Mouse (Mus musculus): ENCODE results near the gene Triobp. TPM values are rescaled to one million over a fixed set of nuclear protein-coding genes. Genes with fewer than 3 reads are reported as not detected.

The Triobp gene
- total RNA-seq, 1 experiment: 30.6 TPM

DNA sequence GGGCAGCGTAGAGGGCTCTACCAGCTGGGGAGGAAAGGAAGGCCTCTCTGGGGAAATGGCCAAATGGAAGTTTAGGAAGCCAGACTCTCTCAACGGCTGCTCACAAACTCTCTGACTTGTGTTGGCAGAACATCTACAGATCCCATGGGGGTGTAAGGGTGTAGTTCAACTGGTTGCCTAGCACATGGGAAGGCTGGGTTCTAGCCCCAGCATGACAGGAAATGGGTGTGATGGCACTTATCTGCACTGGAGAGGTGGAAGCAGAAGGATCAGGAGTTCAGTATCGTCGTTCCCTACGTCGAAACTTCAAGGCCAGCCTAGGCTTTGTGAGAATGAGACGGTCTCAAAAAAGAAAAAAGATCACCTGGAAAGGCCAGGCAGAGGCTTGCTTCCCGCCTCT lies 38.5 kb upstream of the Triobp start:
- Histone ChIP-seq H3K36me3 (ENCODE audit: control insufficient read depth, insufficient read depth, low read length, poor library complexity, severe bottlenecking) (peaks cover 37% of the 10 kb centered on the region), H3K9ac (ENCODE audit: insufficient read depth, low read depth, low read length, poor library complexity, severe bottlenecking) (no peak overlapping the region), H3K9me3 (ENCODE audit: control insufficient read depth, insufficient read depth, low read depth, low read length) (no peaks in the 10 kb centered on the region), H3K27ac (ENCODE audit: insufficient read depth, low read depth, low read length, poor library complexity, severe bottlenecking) (no peak overlapping the region), H3K4me1 (ENCODE audit: control insufficient read depth in 2 of 2, insufficient read depth in 2 of 2, low read length in 2 of 2, poor library complexity in 1 of 2) (peaks cover 0 to 6% of the 10 kb centered on the region in 2 experiments; a peak in 2 of 4 replicates), H3K4me3 (ENCODE audit: insufficient read depth in 1 of 2, low read depth in 1 of 2, low read length in 2 of 2, poor library complexity in 1 of 2, severe bottlenecking in 1 of 2) (no peak overlapping the region)
- DNase-seq (ENCODE audit: low read depth, low spot score): no peak
- TF ChIP-seq MAFK (IDR thresholded peaks at IDR 0.05; ENCODE audit: insufficient read depth, low read depth, low read length): no peak
- TF ChIP-seq ZNF384 (IDR thresholded peaks at IDR 0.05; ENCODE audit: low read depth, low read length): no peak
- no peak for TF ChIP-seq HCFC1 (IDR thresholded peaks at IDR 0.05; ENCODE audit: borderline replicate concordance, insufficient read depth, low read length)
- no peak for TF ChIP-seq CHD2 (IDR thresholded peaks at IDR 0.05; ENCODE audit: low read depth, low read length)
- in situ Hi-C loops (cut with MboI; ENCODE audit: low sequenced_read_pairs in 2 of 2, unreplicated experiment in 2 of 2): no loop called here

DNA sequence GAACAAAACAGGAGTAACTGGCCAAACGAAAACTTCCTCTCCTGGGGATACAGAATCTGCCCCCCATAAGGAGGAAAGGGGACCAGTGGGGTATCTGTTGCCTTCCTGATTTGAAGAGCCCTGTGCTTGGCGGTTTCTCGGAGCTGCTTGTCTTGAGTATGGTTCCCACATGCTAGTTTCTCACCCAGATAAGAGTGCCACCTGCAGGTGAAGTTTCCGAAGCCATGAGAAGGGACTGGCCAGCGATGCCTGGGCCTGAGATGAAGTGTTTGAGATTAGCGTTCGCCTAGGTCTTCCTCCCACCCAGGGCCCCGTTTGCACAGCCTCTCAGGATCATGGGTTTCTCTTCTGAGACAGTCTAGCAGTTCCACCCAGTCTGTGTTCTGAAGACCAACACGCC lies 35.5 kb upstream of the Triobp start:
- no peak overlapping the region for H3K9ac ChIP-seq (ENCODE audit: insufficient read depth, low read depth, low read length, poor library complexity, severe bottlenecking)
- DNase-seq (ENCODE audit: low read depth, low spot score): no peak
- H3K27ac ChIP-seq (ENCODE audit: insufficient read depth, low read depth, low read length, poor library complexity, severe bottlenecking): no peak overlapping the region
- in situ Hi-C loops (cut with MboI; ENCODE audit: low sequenced_read_pairs in 2 of 2, unreplicated experiment in 2 of 2): no loop called here
- H3K4me1 ChIP-seq (ENCODE audit: control insufficient read depth in 2 of 2, insufficient read depth in 2 of 2, low read length in 2 of 2, poor library complexity in 1 of 2): peaks cover 0 to 20% of the 10 kb centered on the region in 2 experiments; a peak in 2 of 4 replicates
- peaks cover 31% of the 10 kb centered on the region for H3K36me3 ChIP-seq (ENCODE audit: control insufficient read depth, insufficient read depth, low read length, poor library complexity, severe bottlenecking)
- TF ChIP-seq ZC3H11A (IDR thresholded peaks at IDR 0.05; ENCODE audit: borderline replicate concordance, low read depth, low read length) (no peak), ZNF384 (IDR thresholded peaks at IDR 0.05; ENCODE audit: low read depth, low read length) (no peak), CHD2 (IDR thresholded peaks at IDR 0.05; ENCODE audit: low read depth, low read length) (no peak), HCFC1 (IDR thresholded peaks at IDR 0.05; ENCODE audit: borderline replicate concordance, insufficient read depth, low read length) (no peak), MAFK (IDR thresholded peaks at IDR 0.05; ENCODE audit: insufficient read depth, low read depth, low read length) (no peak)
- H3K9me3 ChIP-seq (ENCODE audit: control insufficient read depth, insufficient read depth, low read depth, low read length): no peaks in the 10 kb centered on the region
- H3K4me3 ChIP-seq (ENCODE audit: insufficient read depth in 1 of 2, low read depth in 1 of 2, low read length in 2 of 2, poor library complexity in 1 of 2, severe bottlenecking in 1 of 2): no peak overlapping the region

DNA sequence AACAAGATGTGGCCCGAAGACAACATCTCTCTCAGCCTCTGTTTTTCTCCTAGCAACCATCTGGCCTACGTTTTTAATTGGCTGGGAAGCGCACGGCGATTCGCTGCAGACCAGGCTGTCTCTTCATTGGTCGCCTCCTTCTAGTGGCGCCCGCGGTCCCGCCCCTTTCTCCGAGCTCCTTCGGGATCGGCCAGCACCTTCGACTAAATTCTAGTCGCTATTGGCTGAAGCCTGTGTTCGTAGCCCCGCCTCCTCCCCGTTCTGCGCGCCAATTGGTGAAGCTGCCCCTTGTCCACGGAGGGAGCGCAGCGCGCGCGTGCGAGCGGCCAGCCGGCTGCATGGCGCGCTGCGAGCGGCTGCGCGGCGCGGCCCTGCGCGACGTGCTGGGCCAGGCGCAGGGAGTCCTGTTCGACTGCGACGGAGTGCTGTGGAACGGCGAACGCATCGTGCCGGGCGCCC lies 33.9 kb upstream of the Triobp start, which contains the start of gene Pdxp:
Pdxp (plus strand) TSS at position 288 of the 459 bp plus-strand sequence.
- in situ Hi-C loops (cut with MboI; ENCODE audit: low sequenced_read_pairs in 2 of 2, unreplicated experiment in 2 of 2): no loop called here
- Histone ChIP-seq H3K9ac (ENCODE audit: insufficient read depth, low read depth, low read length, poor library complexity, severe bottlenecking) (peak within 1 kb of the TSS; percentile 86), H3K4me1 (ENCODE audit: control insufficient read depth in 2 of 2, insufficient read depth in 2 of 2, low read length in 2 of 2, poor library complexity in 1 of 2) (peaks cover 0 to 19% of the 10 kb centered on the region in 2 experiments; a peak in 2 of 4 replicates), H3K27ac (ENCODE audit: insufficient read depth, low read depth, low read length, poor library complexity, severe bottlenecking) (no peak within 1 kb of the TSS), H3K4me3 (ENCODE audit: insufficient read depth in 1 of 2, low read depth in 1 of 2, low read length in 2 of 2, poor library complexity in 1 of 2, severe bottlenecking in 1 of 2) (peak within 1 kb of the TSS; percentile 85 to 92), H3K36me3 (ENCODE audit: control insufficient read depth, insufficient read depth, low read length, poor library complexity, severe bottlenecking) (peaks cover 28% of the 10 kb centered on the region; the same call in 1 of the 2 replicates), H3K9me3 (ENCODE audit: control insufficient read depth, insufficient read depth, low read depth, low read length) (no peaks in the 10 kb centered on the region)
- peak; percentile 98 for DNase-seq (ENCODE audit: low read depth, low spot score)
- TF ChIP-seq CHD2 (IDR thresholded peaks at IDR 0.05; ENCODE audit: low read depth, low read length) (peak; percentile 67), ZNF384 (IDR thresholded peaks at IDR 0.05; ENCODE audit: low read depth, low read length) (no peak), HCFC1 (IDR thresholded peaks at IDR 0.05; ENCODE audit: borderline replicate concordance, insufficient read depth, low read length) (no peak), ZC3H11A (IDR thresholded peaks at IDR 0.05; ENCODE audit: borderline replicate concordance, low read depth, low read length) (no peak)

GRCm38 (mm10) chr15:78914091-78914822 lies 33.3 kb upstream of the Triobp start:
- in situ Hi-C loops (cut with MboI; ENCODE audit: low sequenced_read_pairs in 2 of 2, unreplicated experiment in 2 of 2): no loop called here
- Histone ChIP-seq H3K27ac (ENCODE audit: insufficient read depth, low read depth, low read length, poor library complexity, severe bottlenecking) (no peak overlapping the region), H3K9me3 (ENCODE audit: control insufficient read depth, insufficient read depth, low read depth, low read length) (no peaks in the 10 kb centered on the region), H3K4me1 (ENCODE audit: control insufficient read depth in 2 of 2, insufficient read depth in 2 of 2, low read length in 2 of 2, poor library complexity in 1 of 2) (peaks cover 0 to 17% of the 10 kb centered on the region in 2 experiments; a peak in 1 of 4 replicates), H3K4me3 (ENCODE audit: insufficient read depth in 1 of 2, low read depth in 1 of 2, low read length in 2 of 2, poor library complexity in 1 of 2, severe bottlenecking in 1 of 2) (peak overlapping the region; percentile 85 to 92), H3K9ac (ENCODE audit: insufficient read depth, low read depth, low read length, poor library complexity, severe bottlenecking) (peak overlapping the region; percentile 86), H3K36me3 (ENCODE audit: control insufficient read depth, insufficient read depth, low read length, poor library complexity, severe bottlenecking) (peaks cover 29% of the 10 kb centered on the region; the same call in 1 of the 2 replicates)
- DNase-seq (ENCODE audit: low read depth, low spot score): no peak
- TF ChIP-seq ZNF384 (IDR thresholded peaks at IDR 0.05; ENCODE audit: low read depth, low read length): no peak
- TF ChIP-seq HCFC1 (IDR thresholded peaks at IDR 0.05; ENCODE audit: borderline replicate concordance, insufficient read depth, low read length): no peak
- TF ChIP-seq MAFK (IDR thresholded peaks at IDR 0.05; ENCODE audit: insufficient read depth, low read depth, low read length): no peak
- TF ChIP-seq CHD2 (IDR thresholded peaks at IDR 0.05; ENCODE audit: low read depth, low read length): no peak
- TF ChIP-seq ZC3H11A (IDR thresholded peaks at IDR 0.05; ENCODE audit: borderline replicate concordance, low read depth, low read length): no peak

Measured in ES-E14 (cell line).